Comparison of ENCODE assay signal across 8 mouse cellular contexts in genomic region chr3:95930471-95930789, GRCm38 (mm10). TPM values are rescaled to one million over a fixed set of nuclear protein-coding genes. Genes with fewer than 3 reads are reported as not detected.
A peak's percentile ranks its signal among the peaks of the same experiment; 100 is the strongest.
DNase-seq lines count a peak whose midpoint lies in the region; ATAC-seq lines count a peak whose summit lies in the region.

No protein-coding gene starts in this region.

- H3K4me3 ChIP-seq in forebrain, embryonic 14.5 days (ENCODE audit: low read depth, low read length), result peak overlapping the region; percentile 90
- peak overlapping the region; percentile 94 for H3K4me3 ChIP-seq in liver, embryonic 16.5 days (ENCODE audit: low read depth, low read length)

- peak overlapping the region; percentile 69 for H3K4me2 ChIP-seq in forebrain, embryonic 14.5 days (ENCODE audit: low read length)
- H3K4me2 ChIP-seq in liver, embryonic 16.5 days (ENCODE audit: low read depth, low read length), result peak overlapping the region; percentile 74

- no peak for ATAC-seq in forebrain, embryonic 14.5 days
- no peak for ATAC-seq in liver, embryonic 16.5 days (ENCODE audit: low read depth)

- peaks cover 9% of the 10 kb centered on the region for H3K4me1 ChIP-seq in forebrain, embryonic 14.5 days (ENCODE audit: control insufficient read depth, insufficient read depth, low read length)
- H3K4me1 ChIP-seq in liver, embryonic 16.5 days (ENCODE audit: control insufficient read depth, low read depth, low read length), result peaks cover 26% of the 10 kb centered on the region

- H3K36me3 ChIP-seq in forebrain, embryonic 14.5 days (ENCODE audit: control insufficient read depth, insufficient read depth, low read length), result peaks cover 20% of the 10 kb centered on the region
- H3K36me3 ChIP-seq in liver, embryonic 16.5 days (ENCODE audit: control insufficient read depth, insufficient read depth), result peaks cover 20% of the 10 kb centered on the region

- peak overlapping the region; percentile 86; the same call in 1 of the 2 replicates for H3K27ac ChIP-seq in forebrain, embryonic 14.5 days (ENCODE audit: low read depth, low read length)
- H3K27ac ChIP-seq in liver, embryonic 16.5 days (ENCODE audit: low read length), result peak overlapping the region; percentile 90

- peak; percentile 39 for DNase-seq in embryo, embryonic 10.5 days (ENCODE audit: low spot score)
- DNase-seq in embryo, embryonic 10 days (ENCODE audit: low spot score), result no peak
- DNase-seq in CD4-positive helper T cell, adult 2 months (ENCODE audit: low read depth, low spot score), result peak; percentile 73
- no peak for DNase-seq in forebrain, embryonic 14.5 days (ENCODE audit: low spot score)
- no peak for DNase-seq in frontal cortex, postnatal 36 days (ENCODE audit: low spot score in 2 of 2)
- no peak for DNase-seq in yolk sac, embryonic 10.5 days (ENCODE audit: low spot score)
- no peak for DNase-seq in left cerebral cortex, adult 11 months (ENCODE audit: low spot score)

- H3K27me3 ChIP-seq in forebrain, embryonic 14.5 days (replicated peaks; ENCODE audit: control insufficient read depth, insufficient read depth, low read length), result no peaks in the 10 kb centered on the region
- H3K27me3 ChIP-seq in liver, embryonic 16.5 days (ENCODE audit: control insufficient read depth, insufficient read depth, low read depth, low read length), result no peaks in the 10 kb centered on the region

- peak overlapping the region; percentile 94 for H3K9ac ChIP-seq in forebrain, embryonic 14.5 days (ENCODE audit: low read length)
- H3K9ac ChIP-seq in liver, embryonic 16.5 days (ENCODE audit: low read depth, low read length), result peak overlapping the region; percentile 98

- under 1% methylated on average over 5 of the region's 5 CpGs for WGBS in forebrain, embryonic 14.5 days
- 1% methylated on average over 5 of the region's 5 CpGs for WGBS in liver, embryonic 16.5 days (ENCODE audit: insufficient replicate concordance)

- H3K9me3 ChIP-seq in forebrain, embryonic 14.5 days (replicated peaks; ENCODE audit: control insufficient read depth, low read length), result no peaks in the 10 kb centered on the region
- H3K9me3 ChIP-seq in liver, embryonic 16.5 days (replicated peaks; ENCODE audit: control insufficient read depth, low read length), result no peaks in the 10 kb centered on the region

RNA-seq across cellular contexts. Expression of gene Anp32e, which starts 1.4 kb away (rescaled TPM):
- 49.1 and 50.0 TPM in 2 replicates for polyA plus RNA-seq in forebrain, embryonic 14.5 days (2014; fragmentation: Nextera tagmentation; extraction: Ambion mirVana)
- 118 and 125 TPM in 2 replicates for polyA plus RNA-seq in liver, embryonic 16.5 days (2015; fragmentation: Nextera tagmentation; extraction: Ambion mirVana)

RNA-seq across cellular contexts. Expression of gene Car14, which starts 25.9 kb away (rescaled TPM):
- polyA plus RNA-seq in forebrain, embryonic 14.5 days (2014; fragmentation: Nextera tagmentation; extraction: Ambion mirVana), result 15.5 and 19.9 TPM in 2 replicates
- polyA plus RNA-seq in liver, embryonic 16.5 days (2015; fragmentation: Nextera tagmentation; extraction: Ambion mirVana), result 14.6 and 15.4 TPM in 2 replicates

RNA-seq across cellular contexts. Expression of gene Aph1a, which starts 36.7 kb away (rescaled TPM):
- polyA plus RNA-seq in forebrain, embryonic 14.5 days (2014; fragmentation: Nextera tagmentation; extraction: Ambion mirVana), result 48.8 and 51.7 TPM in 2 replicates
- polyA plus RNA-seq in liver, embryonic 16.5 days (2015; fragmentation: Nextera tagmentation; extraction: Ambion mirVana), result 10.9 and 12.6 TPM in 2 replicates

RNA-seq across cellular contexts. Expression of gene BC028528, which starts 38.6 kb away (rescaled TPM):
- polyA plus RNA-seq in forebrain, embryonic 14.5 days (2014; fragmentation: Nextera tagmentation; extraction: Ambion mirVana), result 13.1 and 15.4 TPM in 2 replicates
- polyA plus RNA-seq in liver, embryonic 16.5 days (2015; fragmentation: Nextera tagmentation; extraction: Ambion mirVana), result 5.5 and 6.8 TPM in 2 replicates

RNA-seq across cellular contexts. Expression of gene Ciart, which starts 48.4 kb away (rescaled TPM):
- 2.7 and 2.8 TPM in 2 replicates for polyA plus RNA-seq in forebrain, embryonic 14.5 days (2014; fragmentation: Nextera tagmentation; extraction: Ambion mirVana)
- polyA plus RNA-seq in liver, embryonic 16.5 days (2015; fragmentation: Nextera tagmentation; extraction: Ambion mirVana), result 0.78 and 1.1 TPM in 2 replicates

Comparison
In these comparisons a context has a peak if more than half of its experiments do, and no peak if none do; other contexts are left out.
1. DNase-seq: peak in embryo, embryonic 10.5 days (single experiment) and CD4-positive helper T cell, adult 2 months (single experiment); none in embryo, embryonic 10 days (single experiment), forebrain, embryonic 14.5 days (single experiment), frontal cortex, postnatal 36 days (0 of 2), yolk sac, embryonic 10.5 days (single experiment) and left cerebral cortex, adult 11 months (single experiment).